Mouse (Mus musculus): ENCODE measurements around the gene Gpr39.
A peak's percentile ranks its signal among the peaks of the same experiment; 100 is the strongest.

Gene Gpr39

GRCm38 (mm10) chr1:125694338-125694737 is 17.5 kb downstream of the Gpr39 start:
- peak; percentile 68 for DNase-seq (ENCODE audit: low read depth)

GRCm38 (mm10) chr1:125701101-125701590 is 24.4 kb downstream of the Gpr39 start:
- no peak for DNase-seq (ENCODE audit: low read depth)

GRCm38 (mm10) chr1:125701773-125702172 is 25.0 kb downstream of the Gpr39 start:
- no peak for DNase-seq (ENCODE audit: low read depth)

GRCm38 (mm10) chr1:125702326-125702725 is 25.5 kb downstream of the Gpr39 start:
- DNase-seq (ENCODE audit: low read depth): no peak

- peak; percentile 24 for DNase-seq (ENCODE audit: low read depth)
These were observed 28.6 kb downstream of the Gpr39 start for GRCm38 (mm10) chr1:125705412-125705811.

GRCm38 (mm10) chr1:125715286-125715685 is 38.5 kb downstream of the Gpr39 start:
- DNase-seq (ENCODE audit: low read depth): no peak

GRCm38 (mm10) chr1:125716241-125716640 is 39.4 kb downstream of the Gpr39 start:
- DNase-seq (ENCODE audit: low read depth): no peak

- no peak for DNase-seq (ENCODE audit: low read depth)
These were observed 41.1 kb downstream of the Gpr39 start for GRCm38 (mm10) chr1:125717906-125718305.

GRCm38 (mm10) chr1:125719127-125719526 is 42.3 kb downstream of the Gpr39 start:
- no peak for DNase-seq (ENCODE audit: low read depth)

- no peak for DNase-seq (ENCODE audit: low read depth)
These were observed 44.4 kb downstream of the Gpr39 start for GRCm38 (mm10) chr1:125721104-125721758.

- DNase-seq (ENCODE audit: low read depth): no peak
These were observed 47.5 kb downstream of the Gpr39 start for GRCm38 (mm10) chr1:125724304-125724703.

- peak; percentile 63 for DNase-seq (ENCODE audit: low read depth)
These were observed 52.3 kb downstream of the Gpr39 start for GRCm38 (mm10) chr1:125729025-125729565.

- no peak for DNase-seq (ENCODE audit: low read depth)
These were observed 53.1 kb downstream of the Gpr39 start for GRCm38 (mm10) chr1:125729731-125730536.

GRCm38 (mm10) chr1:125730537-125730880 is 53.7 kb downstream of the Gpr39 start:
- no peak for DNase-seq (ENCODE audit: low read depth)

- no peak for DNase-seq (ENCODE audit: low read depth)
These were observed 55.1 kb downstream of the Gpr39 start for GRCm38 (mm10) chr1:125731854-125732253.

- no peak for DNase-seq (ENCODE audit: low read depth)
These were observed 68.0 kb downstream of the Gpr39 start for GRCm38 (mm10) chr1:125744766-125745165.

GRCm38 (mm10) chr1:125755335-125755996 is 78.7 kb downstream of the Gpr39 start:
- DNase-seq (ENCODE audit: low read depth): no peak

GRCm38 (mm10) chr1:125759972-125760695 is 83.3 kb downstream of the Gpr39 start:
- DNase-seq (ENCODE audit: low read depth): no peak

- no peak for DNase-seq (ENCODE audit: low read depth)
These were observed 83.9 kb downstream of the Gpr39 start for GRCm38 (mm10) chr1:125760696-125761025.

- DNase-seq (ENCODE audit: low read depth): no peak
These were observed 85.3 kb downstream of the Gpr39 start for GRCm38 (mm10) chr1:125762076-125762475.

- DNase-seq (ENCODE audit: low read depth): peak; percentile 42
These were observed 113.0 kb downstream of the Gpr39 start for GRCm38 (mm10) chr1:125789804-125790203.

- no peak for DNase-seq (ENCODE audit: low read depth)
These were observed 123.7 kb downstream of the Gpr39 start for GRCm38 (mm10) chr1:125800506-125800905.

Data from 416B (cell line).